Mouse (Mus musculus): ENCODE data around the gene Tle3. TPM values are rescaled to one million over a fixed set of nuclear protein-coding genes. Genes with fewer than 3 reads are reported as not detected.

The Tle3 gene
- total RNA-seq, 2 experiments from 2014 or later: 63.2 to 72.5 TPM

GRCm38 (mm10) chr9:61351164-61351563 lies 21.0 kb upstream of the Tle3 start:
- DNase-seq (ENCODE audit: low spot score in 2 of 2): peak; percentile 31 to 50

- DNase-seq (ENCODE audit: low spot score in 2 of 2): no peak
Observed at GRCm38 (mm10) chr9:61358933-61359332, 13.2 kb upstream of the Tle3 start.

GRCm38 (mm10) chr9:61359741-61360140 lies 12.4 kb upstream of the Tle3 start:
- no peak for DNase-seq (ENCODE audit: low spot score in 2 of 2)

GRCm38 (mm10) chr9:61360163-61360562 lies 12.0 kb upstream of the Tle3 start:
- DNase-seq (ENCODE audit: low spot score in 2 of 2): no peak

- DNase-seq (ENCODE audit: low spot score in 2 of 2): peak in 1 of 2 experiments; percentile 37
Observed at GRCm38 (mm10) chr9:61360727-61361631, 11.2 kb upstream of the Tle3 start.

- DNase-seq (ENCODE audit: low spot score in 2 of 2): no peak
Observed at GRCm38 (mm10) chr9:61363194-61363593, 9.0 kb upstream of the Tle3 start.

GRCm38 (mm10) chr9:61366108-61366507 lies 6.1 kb upstream of the Tle3 start:
- DNase-seq (ENCODE audit: low spot score in 2 of 2): no peak

- no peak for DNase-seq (ENCODE audit: low spot score in 2 of 2)
Observed at GRCm38 (mm10) chr9:61367156-61367555, 5.0 kb upstream of the Tle3 start.

GRCm38 (mm10) chr9:61367857-61368566 lies 4.2 kb upstream of the Tle3 start:
- no peak for DNase-seq (ENCODE audit: low spot score in 2 of 2)

- DNase-seq (ENCODE audit: low spot score in 2 of 2): peak; percentile 47 to 60
Observed at GRCm38 (mm10) chr9:61368567-61369240, 3.5 kb upstream of the Tle3 start.

- peak; percentile 46 to 65 for DNase-seq (ENCODE audit: low spot score in 2 of 2)
Observed at GRCm38 (mm10) chr9:61369316-61370273, 2.6 kb upstream of the Tle3 start.

- peak; percentile 100 for DNase-seq (ENCODE audit: low spot score in 2 of 2)
Observed at GRCm38 (mm10) chr9:61370454-61370888, 1.7 kb upstream of the Tle3 start.

- DNase-seq (ENCODE audit: low spot score in 2 of 2): peak; percentile 68 to 77
Observed at GRCm38 (mm10) chr9:61370889-61371754, 1.0 kb upstream of the Tle3 start.

GRCm38 (mm10) chr9:61372510-61372975 lies 377 bp downstream of the Tle3 start:
- DNase-seq (ENCODE audit: low spot score in 2 of 2): no peak

- DNase-seq (ENCODE audit: low spot score in 2 of 2): peak; percentile 58 to 69
Observed at GRCm38 (mm10) chr9:61372976-61373633, 939 bp downstream of the Tle3 start.

GRCm38 (mm10) chr9:61373634-61373941 lies 1.4 kb downstream of the Tle3 start:
- DNase-seq (ENCODE audit: low spot score in 2 of 2): peak; percentile 46 to 63

- peak; percentile 48 to 62 for DNase-seq (ENCODE audit: low spot score in 2 of 2)
Observed at GRCm38 (mm10) chr9:61373942-61374900, 2.1 kb downstream of the Tle3 start.

GRCm38 (mm10) chr9:61375002-61375401 lies 2.8 kb downstream of the Tle3 start:
- DNase-seq (ENCODE audit: low spot score in 2 of 2): no peak

Data from layer of hippocampus, postnatal 10 days (tissue).